Mouse (Mus musculus): ENCODE data around the gene Hapln4. TPM values are rescaled to one million over a fixed set of nuclear protein-coding genes. Genes with fewer than 3 reads are reported as not detected.

The Hapln4 gene
- polyA plus RNA-seq (2012; rRNA removed), result 0.05 TPM in 2 replicates

GRCm38 (mm10) chr8:70083285-70083684, at the start of gene Hapln4:
Gene Hapln4, plus strand, starts transcription at chr8:70083457.

GRCm38 (mm10) chr8:70042583-70043455, 40.4 kb upstream of the Hapln4 start, which contains the start of the genes Mau2 and Sugp1:
Gene Mau2, minus strand, starts transcription at chr8:70042734.
Gene Sugp1, plus strand, starts transcription at chr8:70042813.

GRCm38 (mm10) chr8:70072441-70073069, 10.7 kb upstream of the Hapln4 start, which contains the start of gene Tm6sf2:
Gene Tm6sf2, plus strand, starts transcription at chr8:70072924.

GRCm38 (mm10) chr8:70120667-70121066, 37.4 kb downstream of the Hapln4 start, which contains the start of gene Ncan:
Gene Ncan, minus strand, starts transcription at chr8:70120873.

GRCm38 (mm10) chr8:70131166-70131883, 48.1 kb downstream of the Hapln4 start, which contains the start of gene Nr2c2ap:
Gene Nr2c2ap, plus strand, starts transcription at chr8:70131333.

GRCm38 (mm10) chr8:70139026-70139857, 56.0 kb downstream of the Hapln4 start, which contains the start of the genes Rfxank, Borcs8 and Mef2b:
Gene Rfxank, minus strand, starts transcription at chr8:70139154.
Gene Borcs8, plus strand, starts transcription at chr8:70139499.
Gene Mef2b, plus strand, starts transcription at chr8:70139711.

Other genes with a start within 250 kb of the Hapln4 start
- 0.02 and 0.03 TPM in 2 replicates for gene Cilp2, start 195.8 kb upstream of the Hapln4 start, polyA plus RNA-seq (2012; rRNA removed)
- gene Tssk6, start 181.3 kb upstream of the Hapln4 start, polyA plus RNA-seq (2012; rRNA removed), result 0.25 and 0.47 TPM in 2 replicates
- 46.0 and 50.1 TPM in 2 replicates for gene Ndufa13, start 180.9 kb upstream of the Hapln4 start, polyA plus RNA-seq (2012; rRNA removed)
- 0.27 and 0.41 TPM in 2 replicates for gene Yjefn3, start 180.7 kb upstream of the Hapln4 start, polyA plus RNA-seq (2012; rRNA removed)
- 17.5 and 20.3 TPM in 2 replicates for gene Gatad2a, start 87.1 kb upstream of the Hapln4 start, polyA plus RNA-seq (2012; rRNA removed)
- gene Mau2, start 40.7 kb upstream of the Hapln4 start, polyA plus RNA-seq (2012; rRNA removed), result 17.2 and 19.6 TPM in 2 replicates
- 6.5 and 7.2 TPM in 2 replicates for gene Sugp1, start 40.6 kb upstream of the Hapln4 start, polyA plus RNA-seq (2012; rRNA removed)
- gene Tm6sf2, start 10.5 kb upstream of the Hapln4 start, polyA plus RNA-seq (2012; rRNA removed), result 1.1 and 1.2 TPM in 2 replicates
- 0.02 TPM in 1 of 2 replicates, not detected in the other for gene Ncan, start 37.4 kb downstream of the Hapln4 start, polyA plus RNA-seq (2012; rRNA removed)
- 11.3 and 12.4 TPM in 2 replicates for gene Nr2c2ap, start 47.9 kb downstream of the Hapln4 start, polyA plus RNA-seq (2012; rRNA removed)
- gene Rfxank, start 55.7 kb downstream of the Hapln4 start, polyA plus RNA-seq (2012; rRNA removed), result 4.6 and 5.4 TPM in 2 replicates
- gene Borcs8, start 56.0 kb downstream of the Hapln4 start, polyA plus RNA-seq (2012; rRNA removed), result 23.9 and 27.1 TPM in 2 replicates
- gene Mef2b, start 56.3 kb downstream of the Hapln4 start, polyA plus RNA-seq (2012; rRNA removed), result 0.01 and 0.07 TPM in 2 replicates
- 29.4 and 31.9 TPM in 2 replicates for gene Tmem161a, start 88.9 kb downstream of the Hapln4 start, polyA plus RNA-seq (2012; rRNA removed)
- gene Slc25a42, start 128.8 kb downstream of the Hapln4 start, polyA plus RNA-seq (2012; rRNA removed), result 12.0 and 13.6 TPM in 2 replicates
- gene Sugp2, start 150.8 kb downstream of the Hapln4 start, polyA plus RNA-seq (2012; rRNA removed), result 16.4 and 16.8 TPM in 2 replicates
- 11.0 and 13.4 TPM in 2 replicates for gene Armc6, start 151.0 kb downstream of the Hapln4 start, polyA plus RNA-seq (2012; rRNA removed)
- 5.7 and 6.2 TPM in 2 replicates for gene Homer3, start 199.4 kb downstream of the Hapln4 start, polyA plus RNA-seq (2012; rRNA removed)
- gene Ddx49, start 219.0 kb downstream of the Hapln4 start, polyA plus RNA-seq (2012; rRNA removed), result 20.7 and 21.4 TPM in 2 replicates
- 126 and 139 TPM in 2 replicates for gene Cope, start 219.1 kb downstream of the Hapln4 start, polyA plus RNA-seq (2012; rRNA removed)
- 0.09 and 0.14 TPM in 2 replicates for gene Cers1, start 232.3 kb downstream of the Hapln4 start, polyA plus RNA-seq (2012; rRNA removed)
- gene Gdf1, start 246.4 kb downstream of the Hapln4 start, polyA plus RNA-seq (2012; rRNA removed), result 0.02 and 0.09 TPM in 2 replicates

Data from liver, embryonic 14 days (tissue).